Mouse (Mus musculus) frontal cortex, postnatal 14 days (tissue): ENCODE data around the gene Stra8.

Experiments
- DNase-seq, 2 experiments: peaks; one replicate each; pipeline ENCODE4 v3.0.0; 2022; ENCODE audit warnings: low spot score in 2 of 2

Stra8 gene

DNA sequence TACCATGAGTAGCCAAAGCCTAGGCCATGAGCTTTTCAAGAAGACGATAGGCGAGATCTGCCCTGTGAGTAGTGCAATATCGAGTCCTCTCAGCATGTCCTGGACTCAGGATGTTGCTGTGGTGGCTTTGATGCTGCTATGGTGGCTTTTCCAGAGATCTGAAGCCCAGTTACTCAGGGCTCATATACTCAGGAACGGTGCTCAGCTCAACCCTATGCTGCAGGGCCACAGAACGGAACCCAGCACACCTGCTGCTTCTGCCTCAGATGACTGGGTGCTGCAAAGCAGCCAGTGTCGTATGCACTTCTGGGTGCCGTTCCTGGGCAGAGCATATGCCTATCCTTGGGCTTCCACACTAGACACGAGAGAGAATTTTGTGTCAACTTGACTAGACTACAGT, 19.5 kb downstream of the Stra8 start:
- DNase-seq = no peak

- no peak for DNase-seq
Measured at GRCm38 (mm10) chr6:34941496-34941895, 21.5 kb downstream of the Stra8 start.

DNA sequence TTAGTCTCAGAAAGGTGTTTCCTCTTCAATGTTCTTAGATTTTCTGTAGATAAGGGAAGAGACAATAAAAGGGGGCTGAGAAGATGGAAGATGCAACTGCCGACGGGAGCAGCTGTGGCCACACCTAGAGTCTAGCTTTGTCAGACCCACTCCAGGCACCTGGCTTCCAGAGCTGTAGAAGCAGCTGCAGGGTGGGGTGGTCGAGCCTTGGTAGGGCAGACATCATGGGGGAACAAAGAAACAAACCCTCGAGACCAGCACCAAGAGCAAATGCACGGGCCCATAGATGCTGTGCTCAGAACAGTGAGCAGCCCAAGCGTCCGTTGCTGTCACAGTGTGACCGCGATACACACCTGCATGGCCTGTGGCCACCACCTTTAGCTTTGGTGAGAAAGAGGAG, 22.5 kb downstream of the Stra8 start:
- DNase-seq = no peak

DNA sequence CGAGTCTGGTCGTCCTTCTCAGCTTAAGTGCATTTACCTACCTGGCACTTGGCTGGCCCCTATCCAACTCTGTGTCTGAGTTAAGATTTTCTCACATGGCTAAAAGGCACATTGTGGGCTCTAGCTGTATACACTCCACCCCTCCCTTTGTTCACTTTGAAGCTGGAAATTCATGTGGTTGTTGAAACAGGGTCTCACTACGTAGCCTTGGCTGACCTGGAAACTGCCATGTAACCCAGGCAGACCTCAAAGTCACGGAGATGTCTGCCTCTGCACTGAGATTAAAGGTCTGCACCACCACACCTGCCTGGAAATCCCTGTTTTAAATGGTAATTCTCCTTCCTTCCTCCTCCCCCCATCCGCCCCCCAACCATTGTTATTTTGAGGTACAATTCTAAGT, 23.5 kb downstream of the Stra8 start:
- no peak for DNase-seq

- no peak for DNase-seq
Measured at GRCm38 (mm10) chr6:34946486-34947079, 26.6 kb downstream of the Stra8 start.

DNA sequence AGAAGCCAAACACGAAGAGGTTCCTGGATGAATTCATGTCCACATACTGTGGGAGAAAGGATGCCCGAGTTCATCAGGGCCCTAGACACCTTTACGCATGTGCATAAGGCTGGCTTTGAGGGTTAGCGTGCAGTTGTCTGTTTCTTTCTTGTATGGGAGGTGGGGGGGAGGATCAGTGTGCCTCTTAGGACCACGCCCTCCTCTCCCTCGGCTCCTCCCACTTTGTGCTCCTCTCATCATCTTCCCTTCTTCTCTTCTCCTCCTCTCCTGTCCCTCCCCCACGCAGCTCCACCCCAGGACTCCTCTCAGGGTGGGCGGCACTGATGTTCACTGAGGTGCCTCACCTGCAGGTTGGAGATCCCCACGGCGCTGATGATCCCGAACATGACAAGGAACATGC, 28.5 kb downstream of the Stra8 start:
- no peak for DNase-seq

GRCm38 (mm10) chr6:34951518-34951917, 31.6 kb downstream of the Stra8 start:
- no peak for DNase-seq

GRCm38 (mm10) chr6:34951956-34952667, 32.1 kb downstream of the Stra8 start:
- no peak for DNase-seq

GRCm38 (mm10) chr6:34954926-34955861, 35.2 kb downstream of the Stra8 start:
- no peak for DNase-seq

DNA sequence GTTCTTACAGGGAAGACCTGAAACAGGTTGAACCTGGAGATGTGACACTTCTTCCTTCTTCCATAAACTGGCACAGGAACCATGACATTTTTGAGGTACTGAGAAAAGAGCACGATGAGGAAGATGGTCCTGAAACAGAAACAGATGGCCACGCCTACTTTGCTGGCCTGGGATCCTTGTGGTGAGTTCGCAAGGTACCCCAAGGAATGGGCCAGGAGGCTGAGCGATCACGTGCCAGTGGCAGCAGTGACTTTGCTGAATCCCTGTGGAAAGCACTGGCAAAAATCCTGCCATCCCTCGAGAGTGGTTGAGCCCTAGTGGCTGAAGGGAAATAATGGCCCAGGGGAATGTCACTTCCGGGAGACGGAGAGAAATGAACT, 35.9 kb downstream of the Stra8 start:
- no peak for DNase-seq

DNA sequence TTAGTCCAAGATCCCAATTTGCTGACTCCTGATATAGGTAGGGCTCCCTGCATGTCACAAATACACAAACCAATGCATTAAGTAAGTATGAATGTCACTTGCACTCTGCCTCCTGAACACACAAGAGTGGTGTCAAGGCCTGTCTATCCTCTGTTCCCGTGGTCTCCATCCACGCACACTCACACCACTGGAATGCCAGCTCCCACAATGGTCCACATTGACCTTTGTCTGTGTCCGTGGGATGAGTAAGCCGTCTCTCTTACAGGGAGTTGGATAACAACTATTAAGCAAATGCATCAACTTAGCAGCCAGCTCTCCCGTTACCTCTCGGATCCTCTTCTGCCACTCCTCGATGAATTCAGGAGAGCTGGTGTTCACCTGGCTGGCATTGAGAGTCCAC, 39.2 kb downstream of the Stra8 start:
- no peak for DNase-seq

DNA sequence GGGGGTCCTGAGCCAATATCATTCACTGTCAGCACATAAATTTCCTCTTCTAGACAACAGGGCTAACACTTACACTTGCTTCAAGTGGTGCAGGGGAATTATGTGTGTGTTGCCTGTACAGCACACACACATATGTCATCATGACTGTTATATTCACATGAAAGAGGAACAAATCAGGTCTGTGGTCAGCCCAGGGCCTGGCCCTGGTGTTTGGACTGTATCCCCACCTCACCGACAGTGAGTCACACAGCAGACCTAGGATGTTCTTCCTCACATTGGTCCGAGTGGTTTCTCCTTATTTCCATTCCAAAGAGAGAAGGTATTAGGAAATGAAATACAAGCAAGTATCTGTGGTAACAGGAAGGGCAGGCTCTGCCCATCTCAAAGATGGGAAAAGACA, 44.6 kb downstream of the Stra8 start:
- no peak for DNase-seq

DNA sequence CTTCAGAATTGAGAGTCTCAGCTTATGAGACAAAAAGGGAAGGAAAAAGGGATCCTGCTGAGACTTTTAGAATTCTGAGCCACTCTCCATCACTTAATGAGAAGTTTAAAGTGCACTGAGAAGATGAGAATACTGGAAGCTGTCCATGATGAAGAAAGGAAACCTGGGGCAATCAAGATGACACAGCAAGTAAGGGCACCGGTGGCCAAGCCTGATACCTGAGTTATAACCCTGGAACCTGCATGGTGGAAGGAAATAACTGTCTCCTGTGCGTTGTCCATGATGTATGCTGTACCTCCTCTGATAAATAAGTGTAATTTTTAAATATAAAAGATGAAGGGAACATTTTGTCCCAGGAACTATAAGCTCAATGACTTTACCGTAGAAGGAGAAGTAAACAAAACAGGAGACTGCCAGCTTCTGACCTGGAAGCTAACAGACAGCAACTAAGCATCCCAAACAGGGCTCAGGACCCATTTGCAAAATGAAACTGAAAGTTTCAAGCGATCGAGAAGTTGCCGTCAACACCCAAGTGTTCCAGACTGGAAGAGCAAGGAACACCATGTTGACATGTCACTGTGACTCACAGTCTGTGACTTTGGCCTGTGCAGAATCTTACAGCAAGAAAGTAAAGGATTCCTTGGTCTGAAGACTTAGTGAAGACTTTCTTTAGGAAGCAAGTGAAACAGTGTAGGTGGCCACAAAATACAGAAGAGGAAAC, 46.0 kb downstream of the Stra8 start:
- no peak for DNase-seq

DNA sequence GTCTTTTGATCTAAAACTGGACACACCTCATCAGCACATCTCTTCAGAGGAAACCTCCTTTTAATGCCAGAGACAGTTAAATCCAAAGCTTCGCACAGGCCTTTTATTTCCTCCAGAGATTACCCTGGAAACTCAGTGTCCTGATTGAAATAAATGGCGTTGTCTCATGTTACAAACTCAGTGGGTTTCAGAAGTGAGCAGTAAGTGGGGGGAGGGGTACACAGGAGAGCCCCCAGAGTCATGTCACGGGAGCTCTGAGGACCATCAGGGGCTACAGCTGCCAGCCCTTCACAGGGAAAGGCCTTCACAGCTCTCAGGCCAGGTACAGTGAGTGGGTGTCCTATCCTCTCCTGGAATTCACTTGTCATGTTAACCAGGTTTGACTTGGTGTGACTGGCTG, 51.2 kb downstream of the Stra8 start:
- DNase-seq = no peak

- no peak for DNase-seq
Measured at GRCm38 (mm10) chr6:34979291-34979690, 59.3 kb downstream of the Stra8 start.

- no peak for DNase-seq
Measured at GRCm38 (mm10) chr6:34980661-34981060, 60.7 kb downstream of the Stra8 start.

GRCm38 (mm10) chr6:34987085-34987645, 67.2 kb downstream of the Stra8 start:
- no peak for DNase-seq

- no peak for DNase-seq
Measured at GRCm38 (mm10) chr6:34988081-34988761, 68.3 kb downstream of the Stra8 start, which contains the start of gene Slc23a4. TSS of gene Slc23a4 (minus strand) at chr6:34988404.
